Mouse (Mus musculus) heart, adult 18-20 months (tissue): Measurements from ENCODE around the gene Zbtb8b. TPM values are rescaled to one million over a fixed set of nuclear protein-coding genes. Genes with fewer than 3 reads are reported as not detected.
"Not testable (repeated sequence)": the region's sequence is repeated elsewhere in the genome, so short reads cannot be mapped to it uniquely, and the experiment has no call there.

ENCODE experiments used
- DNase-seq, 2 experiments: peaks; one replicate each; pipeline ENCODE4 v3.0.0; 2021 to 2022; ENCODE audit warnings: mixed read lengths in 1 of 2
- long read RNA-seq, 2 experiments: library from polyadenylated mRNA; stranded (forward); transcript quantifications; one replicate each; pipeline ENCODE4 v2.0.0; 2021
- total RNA-seq, 2 experiments: library from RNA; stranded (reverse); gene quantifications; 2 replicates each; pipeline ENCODE4 v1.2.3; 2021

The Zbtb8b gene
- total RNA-seq, result under 1 TPM in 1 of 2 experiments, not detected in 1; 0.69 TPM
- long read RNA-seq, experiment 1, result 0 reads
- long read RNA-seq, experiment 2, result 0 reads

GRCm38 (mm10) chr4:129440340-129441063 lies at the start of gene Zbtb8b:
TSS of gene Zbtb8b (minus strand) at chr4:129440853.
- no peak for DNase-seq

- DNase-seq, result no peak
These were observed 40.4 kb upstream of the Zbtb8b start for GRCm38 (mm10) chr4:129481090-129481489.

- DNase-seq, result no peak
These were observed 39.2 kb upstream of the Zbtb8b start for GRCm38 (mm10) chr4:129479863-129480262.

GRCm38 (mm10) chr4:129476047-129476446 lies 35.4 kb upstream of the Zbtb8b start:
- no peak for DNase-seq

- no peak for DNase-seq
These were observed 23.7 kb upstream of the Zbtb8b start for GRCm38 (mm10) chr4:129464286-129464815.

- DNase-seq, result no peak
These were observed 22.7 kb upstream of the Zbtb8b start for GRCm38 (mm10) chr4:129463097-129464059.

- DNase-seq, result peak in 1 of 2 experiments; percentile 16
These were observed 21.5 kb upstream of the Zbtb8b start for GRCm38 (mm10) chr4:129462118-129462517.

GRCm38 (mm10) chr4:129461183-129461960 lies 20.7 kb upstream of the Zbtb8b start, which contains the start of gene Bsdc1:
TSS of gene Bsdc1 (plus strand) at chr4:129461581.
- DNase-seq, result peak; percentile 100

- no peak for DNase-seq
These were observed 20.2 kb upstream of the Zbtb8b start for GRCm38 (mm10) chr4:129460827-129461182.

GRCm38 (mm10) chr4:129459726-129460125 lies 19.1 kb upstream of the Zbtb8b start:
- DNase-seq, result no peak

- not testable (repeated sequence) for DNase-seq
These were observed 16.7 kb upstream of the Zbtb8b start for GRCm38 (mm10) chr4:129457311-129457710.

GRCm38 (mm10) chr4:129456126-129456525 lies 15.5 kb upstream of the Zbtb8b start:
- no peak for DNase-seq

GRCm38 (mm10) chr4:129455265-129455664 lies 14.6 kb upstream of the Zbtb8b start:
- DNase-seq, result peak; percentile 77 to 87

GRCm38 (mm10) chr4:129451471-129452169 lies 11.0 kb upstream of the Zbtb8b start:
- DNase-seq, result no peak

- DNase-seq, result no peak
These were observed 10.2 kb upstream of the Zbtb8b start for GRCm38 (mm10) chr4:129450851-129451250.

- DNase-seq, result no peak
These were observed 8.1 kb upstream of the Zbtb8b start for GRCm38 (mm10) chr4:129448713-129449112.

- no peak for DNase-seq
These were observed 7.3 kb upstream of the Zbtb8b start for GRCm38 (mm10) chr4:129447778-129448563.

- no peak for DNase-seq
These were observed 6.7 kb upstream of the Zbtb8b start for GRCm38 (mm10) chr4:129447360-129447759.

- no peak for DNase-seq
These were observed 492 bp upstream of the Zbtb8b start for GRCm38 (mm10) chr4:129441145-129441544.

- DNase-seq, result no peak
These were observed 22.3 kb downstream of the Zbtb8b start for GRCm38 (mm10) chr4:129418321-129418720.
